Mouse (Mus musculus) gastrocnemius, adult 8-10 months (tissue): Measurements from ENCODE around the gene Gm11639. TPM values are rescaled to one million over a fixed set of nuclear protein-coding genes. Genes with fewer than 3 reads are reported as not detected.

ENCODE experiments used
- DNase-seq, 2 experiments: peaks; one replicate each; pipeline ENCODE4 v3.0.0; 2022; ENCODE audit warnings: low spot score in 2 of 2
- total RNA-seq, 4 experiments: library from RNA; stranded (reverse); gene quantifications; 2 replicates each; pipeline ENCODE4 v1.2.4; 2022

The Gm11639 gene
- total RNA-seq, 4 experiments from 2014 or later = 0.02 TPM; not detected in 3

- no peak for DNase-seq
Measured at GRCm38 (mm10) chr11:104704097-104704496, 18.6 kb downstream of the Gm11639 start.

GRCm38 (mm10) chr11:104707084-104707483 lies 21.6 kb downstream of the Gm11639 start:
- DNase-seq = no peak

DNA sequence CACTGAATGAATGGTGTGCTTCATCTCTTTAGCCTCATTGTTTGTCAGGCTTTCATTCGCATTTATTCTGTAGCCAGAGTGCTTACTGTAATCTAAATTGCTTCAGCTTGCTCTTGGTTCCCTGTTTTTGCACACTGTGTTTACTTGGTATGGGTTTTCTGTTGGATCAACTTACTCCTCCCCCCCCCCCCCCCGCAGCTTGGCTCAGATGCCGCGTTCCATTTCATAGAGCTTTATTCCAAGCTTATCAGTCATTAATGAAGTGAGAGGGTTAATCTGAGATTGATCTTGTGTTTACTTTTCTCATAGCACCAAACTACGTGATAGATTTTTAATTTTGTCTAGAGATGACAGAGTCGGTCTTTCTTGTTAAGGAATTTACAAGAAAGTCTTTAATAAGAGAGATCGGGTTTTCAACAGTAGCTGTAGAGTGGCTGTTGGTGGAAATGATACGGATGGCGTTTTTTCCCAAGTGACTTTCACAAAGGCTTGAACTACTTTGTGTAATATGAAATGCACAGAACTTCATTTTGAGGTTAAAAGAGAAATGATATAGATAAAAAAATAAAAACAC lies 59.6 kb downstream of the Gm11639 start:
- DNase-seq = no peak

DNA sequence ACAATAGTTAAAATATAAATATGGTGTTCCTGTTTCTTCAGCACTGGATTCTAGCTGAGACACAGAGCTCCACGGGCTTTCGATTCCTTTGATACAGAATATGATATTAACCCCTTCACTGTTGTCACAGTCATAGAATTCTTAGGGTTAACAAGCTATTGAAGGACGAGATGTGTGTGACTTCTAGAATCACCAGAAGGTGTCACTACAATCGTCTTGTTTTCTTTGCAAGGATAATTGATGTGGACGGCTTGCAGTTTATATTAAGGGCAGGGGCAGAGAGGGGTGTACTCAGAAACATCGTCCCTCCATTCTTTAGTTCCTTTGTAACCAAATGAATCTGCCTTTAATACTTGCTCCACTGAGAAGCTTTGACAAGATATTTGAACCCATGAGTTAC lies 80.3 kb downstream of the Gm11639 start:
- no peak for DNase-seq

- no peak for DNase-seq
Measured at GRCm38 (mm10) chr11:104767068-104767467, 81.6 kb downstream of the Gm11639 start.

DNA sequence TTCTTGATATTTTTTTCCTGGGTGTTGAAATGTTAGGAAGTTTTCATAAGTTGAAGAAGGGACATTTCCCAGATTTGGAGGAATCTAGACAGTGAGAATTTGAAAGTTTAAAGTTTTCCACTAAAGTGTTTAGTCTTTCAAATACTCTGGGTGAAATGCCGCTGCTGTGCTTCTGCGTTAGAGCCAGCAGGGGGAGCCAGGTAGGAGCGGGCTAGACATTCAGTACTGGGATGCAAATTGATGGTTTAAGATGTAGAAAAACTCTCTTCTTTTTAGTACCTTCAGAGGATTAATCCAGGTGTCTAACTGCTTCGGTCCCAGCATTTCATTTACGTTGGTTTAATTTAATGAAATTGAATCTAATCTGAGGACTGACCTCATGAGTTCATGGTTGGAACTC lies 82.6 kb downstream of the Gm11639 start:
- no peak for DNase-seq

GRCm38 (mm10) chr11:104778796-104779195 lies 93.3 kb downstream of the Gm11639 start:
- no peak for DNase-seq

DNA sequence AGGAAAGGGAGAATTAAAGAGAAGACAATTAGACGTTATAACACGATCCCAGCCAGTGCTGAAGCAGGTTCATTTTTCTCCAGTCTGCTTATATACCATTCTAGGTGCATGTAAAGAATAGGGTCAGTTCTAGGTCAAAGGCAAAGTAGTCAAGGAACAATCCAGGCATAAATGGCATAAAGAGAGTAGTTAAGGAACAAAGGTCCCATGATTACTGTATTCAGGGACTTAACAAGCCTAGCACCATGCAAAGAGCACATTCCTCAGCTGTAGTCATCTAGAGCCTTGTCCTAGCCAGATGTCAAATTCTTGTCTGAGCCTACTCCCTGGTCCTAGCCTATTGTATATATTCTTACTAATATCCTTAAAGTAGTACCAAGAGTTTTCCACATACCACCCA lies 259.2 kb downstream of the Gm11639 start:
- DNase-seq = no peak

- no peak for DNase-seq
Measured at GRCm38 (mm10) chr11:104952349-104952748, 266.8 kb downstream of the Gm11639 start.

- DNase-seq = no peak
Measured at GRCm38 (mm10) chr11:104967862-104968261, 282.4 kb downstream of the Gm11639 start.

GRCm38 (mm10) chr11:104968388-104968787 lies 282.9 kb downstream of the Gm11639 start:
- DNase-seq = no peak

GRCm38 (mm10) chr11:104971322-104971721 lies 285.8 kb downstream of the Gm11639 start:
- no peak for DNase-seq

DNA sequence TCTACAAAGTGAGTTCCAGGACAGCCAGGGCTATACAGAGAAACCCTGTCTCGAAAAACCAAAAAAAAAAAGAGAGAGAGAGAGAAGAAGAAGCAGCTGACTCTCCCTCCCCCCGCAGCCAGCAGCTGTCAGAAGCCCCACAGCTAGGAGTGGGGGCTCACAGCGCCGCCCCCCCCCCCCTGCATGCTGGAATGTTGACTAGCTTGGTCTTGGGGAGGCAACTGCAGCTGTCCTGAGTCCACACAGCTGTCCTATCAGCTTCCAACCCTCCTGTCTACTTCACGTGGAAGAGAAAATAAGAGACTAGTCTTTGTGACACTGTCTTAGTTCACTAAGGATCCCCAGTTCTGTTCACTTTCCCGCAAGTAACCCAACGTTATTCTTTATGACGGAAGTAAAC lies 287.0 kb downstream of the Gm11639 start:
- no peak for DNase-seq

- DNase-seq = no peak
Measured at GRCm38 (mm10) chr11:104977976-104978375, 292.5 kb downstream of the Gm11639 start.

DNA sequence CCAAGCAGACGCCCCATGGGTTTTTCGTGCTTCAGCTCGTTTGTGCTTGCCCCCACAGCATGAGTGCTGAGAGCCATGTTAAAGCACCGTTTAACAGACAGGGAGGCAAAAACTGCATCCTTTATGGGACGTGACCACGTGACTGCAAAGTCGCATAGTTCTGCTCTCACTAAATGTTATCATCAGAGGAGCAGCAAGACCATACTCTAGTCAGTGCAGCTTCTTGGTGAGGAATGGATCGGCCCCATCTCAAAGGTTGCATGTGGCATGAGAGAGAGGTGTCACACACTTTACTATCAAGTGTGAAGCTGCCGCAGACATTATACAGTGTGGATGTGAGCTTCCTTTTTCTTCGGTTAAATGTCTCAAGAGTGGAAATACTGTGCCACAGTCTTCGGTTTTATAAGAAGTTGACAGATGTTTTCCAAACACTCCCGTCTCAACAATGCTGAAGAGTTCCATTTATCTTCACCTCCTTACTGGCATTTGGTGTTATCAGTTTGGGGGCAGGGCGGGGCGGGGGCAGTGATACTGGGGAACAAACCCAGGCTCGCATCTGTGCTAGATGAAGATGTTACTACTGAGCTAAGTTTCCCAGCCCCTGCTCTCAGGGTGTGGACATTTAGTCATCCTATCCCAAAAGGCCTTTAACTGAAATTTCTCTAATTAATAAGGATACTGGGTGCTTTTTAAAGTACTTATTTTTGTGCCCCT lies 296.0 kb downstream of the Gm11639 start:
- DNase-seq = no peak

GRCm38 (mm10) chr11:105009232-105009631 lies 323.7 kb downstream of the Gm11639 start:
- DNase-seq = no peak

DNA sequence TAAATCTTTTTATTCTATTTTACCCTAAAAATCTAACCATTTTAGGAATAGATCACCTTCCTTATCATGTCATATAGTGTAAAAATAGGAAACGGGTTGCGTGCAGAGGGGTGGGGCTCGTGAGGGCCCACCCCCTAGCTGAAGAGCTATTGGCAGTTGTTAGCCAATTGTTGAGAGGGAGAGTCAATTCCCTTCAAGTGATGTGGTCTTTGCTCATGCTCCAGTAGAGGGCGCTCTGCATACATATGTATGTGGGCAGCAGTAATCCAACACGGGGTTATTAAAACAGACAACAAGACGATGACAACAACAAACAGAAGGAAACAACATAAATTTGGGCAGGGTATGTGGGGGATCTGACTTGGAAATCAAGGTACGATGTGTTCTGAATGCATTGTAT lies 335.6 kb downstream of the Gm11639 start:
- DNase-seq = no peak

- DNase-seq = no peak
Measured at GRCm38 (mm10) chr11:105028744-105029348, 343.3 kb downstream of the Gm11639 start.

DNA sequence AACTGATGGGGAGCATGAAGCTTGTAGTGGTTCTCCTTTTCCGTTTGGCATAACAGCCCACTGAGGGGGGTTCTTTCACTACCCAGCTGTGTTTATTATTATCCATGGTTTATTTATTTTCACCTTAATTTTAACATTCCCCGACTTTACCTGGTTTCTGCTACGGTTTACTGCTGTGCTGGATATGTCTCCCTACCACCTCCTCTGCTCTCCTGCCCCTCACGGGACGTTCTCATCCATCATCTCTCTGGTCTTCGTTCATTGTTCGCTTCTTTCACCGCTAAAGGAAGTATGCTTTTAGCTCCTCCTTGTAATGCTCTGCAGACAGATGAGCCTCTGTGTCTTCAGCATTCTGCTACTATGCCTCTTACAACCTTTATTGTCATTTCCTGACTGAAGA lies 344.0 kb downstream of the Gm11639 start:
- no peak for DNase-seq

- DNase-seq = no peak
Measured at GRCm38 (mm10) chr11:105030229-105030628, 344.7 kb downstream of the Gm11639 start.

GRCm38 (mm10) chr11:105031103-105031502 lies 345.6 kb downstream of the Gm11639 start:
- DNase-seq = no peak

GRCm38 (mm10) chr11:105035081-105035480 lies 349.6 kb downstream of the Gm11639 start:
- DNase-seq = no peak

DNA sequence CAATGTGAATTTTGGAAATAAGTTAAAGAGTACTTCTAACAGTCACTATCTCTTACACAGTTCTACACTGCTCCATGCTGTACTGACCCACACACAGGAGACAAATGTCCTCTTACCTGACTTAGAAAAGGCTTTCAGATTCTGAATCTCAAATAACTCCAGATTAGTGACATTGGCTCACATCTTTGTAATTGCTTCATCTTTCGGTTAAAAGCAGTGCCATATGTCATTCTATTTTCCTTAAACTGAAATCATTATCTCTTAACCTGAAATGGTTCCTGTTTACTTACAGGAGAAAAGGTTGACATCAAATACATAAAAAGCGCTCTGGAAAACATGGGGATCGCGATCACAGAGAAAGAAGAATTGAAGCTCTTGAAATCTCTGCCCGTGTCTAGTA lies 377.8 kb downstream of the Gm11639 start, which contains the start of gene Efcab3:
Gene Efcab3 (plus strand): TSS at position 301 of the 400 bp plus-strand sequence.
- no peak for DNase-seq
